8 mouse cellular contexts compared by ENCODE assay signal in the genomic region with DNA sequence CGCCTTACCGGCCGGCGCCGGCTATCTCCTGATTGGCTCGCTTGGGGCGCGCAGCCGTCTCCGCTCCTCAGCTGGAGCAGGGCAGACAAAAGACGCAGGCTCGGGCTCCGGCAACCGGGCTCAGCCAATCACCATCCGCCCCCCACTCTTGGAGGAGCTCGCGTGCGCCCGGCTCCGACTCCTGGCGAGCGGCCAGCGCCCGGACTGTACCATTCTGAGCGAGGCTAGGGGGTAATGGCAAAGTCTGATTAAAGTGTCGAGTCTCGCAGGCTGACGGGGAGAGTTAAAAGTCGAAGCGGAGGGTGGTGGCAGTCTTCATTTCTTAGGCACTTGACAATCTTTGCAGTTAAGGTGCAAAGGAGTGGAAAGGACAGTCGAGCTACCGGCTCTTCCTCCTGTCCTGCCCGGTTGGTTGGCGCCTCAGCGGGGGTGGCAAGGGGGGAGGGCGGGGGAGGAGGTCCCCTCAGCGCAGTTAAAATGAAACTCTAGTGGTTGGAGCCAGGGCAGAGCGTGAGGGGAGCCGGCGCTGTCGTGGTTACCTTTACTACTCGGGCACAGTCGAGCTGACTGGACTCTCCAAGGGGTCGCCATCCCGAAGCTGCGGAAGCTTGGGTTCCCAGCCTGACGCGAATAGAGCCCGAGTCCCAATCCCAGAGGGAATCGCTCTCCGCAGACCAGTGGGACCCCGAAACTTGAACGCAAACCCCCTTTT. TPM values are rescaled to one million over a fixed set of nuclear protein-coding genes. Genes with fewer than 3 reads are reported as not detected.
DNase-seq lines count a peak whose midpoint lies in the region; ATAC-seq lines count a peak whose summit lies in the region.

A gene (plus strand): TSS at position 479 of the 712 bp plus-strand sequence.

- H3K9ac ChIP-seq in hindbrain, embryonic 16.5 days (ENCODE audit: low read depth, low read length) = peak within 1 kb of the TSS; percentile 92

- H3K9me3 ChIP-seq in hindbrain, embryonic 16.5 days (ENCODE audit: control insufficient read depth, low read length) = no peaks in the 10 kb centered on the region

- H3K4me3 ChIP-seq in hindbrain, embryonic 16.5 days (ENCODE audit: low read length) = peak within 1 kb of the TSS; percentile 82
- H3K4me3 ChIP-seq in macrophage (ENCODE audit: inconsistent target) = peak within 1 kb of the TSS; percentile 94

- peak; percentile 94 for DNase-seq in WW6 (ENCODE audit: low read depth, low spot score)
- peak; percentile 97 to 98 for DNase-seq in cerebellum, postnatal 4 days (ENCODE audit: low spot score in 2 of 2)
- peak; percentile 98 for DNase-seq in gastrocnemius, adult 18-20 months (ENCODE audit: low spot score)
- peak; percentile 99 for DNase-seq in left cerebral cortex, adult 18-20 months (ENCODE audit: low spot score in 2 of 2)
- DNase-seq in right cerebral cortex, adult 18-20 months = peak; percentile 99
- peak; percentile 96 for DNase-seq in urinary bladder, postnatal 10 days (ENCODE audit: low spot score)

- H3K79me2 ChIP-seq in macrophage (ENCODE audit: inconsistent target) = no peaks in the 10 kb centered on the region

- no peaks in the 10 kb centered on the region for H3K36me3 ChIP-seq in hindbrain, embryonic 16.5 days (ENCODE audit: control insufficient read depth, insufficient read depth, low read length)
- no peaks in the 10 kb centered on the region for H3K36me3 ChIP-seq in macrophage (ENCODE audit: inconsistent target)

- under 1% methylated on average over 50 of the region's 53 CpGs for WGBS in hindbrain, embryonic 16.5 days
- 1% methylated on average over 50 of the region's 53 CpGs for WGBS in macrophage (ENCODE audit: missing documents)

- H3K27ac ChIP-seq in hindbrain, embryonic 16.5 days (ENCODE audit: low read depth, low read length) = peak within 1 kb of the TSS; percentile 99
- H3K27ac ChIP-seq in macrophage = peak within 1 kb of the TSS; percentile 87

- H3K4me2 ChIP-seq in hindbrain, embryonic 16.5 days (ENCODE audit: low read length) = peak within 1 kb of the TSS; percentile 73

- ATAC-seq in hindbrain, embryonic 16.5 days = peak; percentile 99

- H3K27me3 ChIP-seq in hindbrain, embryonic 16.5 days (replicated peaks; ENCODE audit: control insufficient read depth, insufficient read depth, low read length) = no peaks in the 10 kb centered on the region

- no peaks in the 10 kb centered on the region; the same call in 1 of the 2 replicates for H3K4me1 ChIP-seq in hindbrain, embryonic 16.5 days (ENCODE audit: control insufficient read depth, insufficient read depth, low read depth, low read length)

RNA-seq across cellular contexts. Expression of the gene that starts here (rescaled TPM):
- 1 to 10 TPM; 5.2 to 6.3 TPM for total RNA-seq in gastrocnemius, adult 18-20 months (2021)
- 47.4 and 57.2 TPM in 2 replicates for polyA plus RNA-seq in hindbrain, embryonic 16.5 days (2015; fragmentation: Nextera tagmentation; extraction: Ambion mirVana)
- total RNA-seq in left cerebral cortex, adult 18-20 months (2021) = 10 to 100 TPM; 36.2 to 38.8 TPM
- 1 to 10 TPM; 1.6 to 5.6 (median 2.6) TPM for total RNA-seq in macrophage (2018; cell fraction: chromatin; rRNA removed)
- total RNA-seq in macrophage (2018; cell fraction: cytosol; rRNA removed) = 1 to 10 TPM in 1 of 26 experiments, under 1 TPM in 25; 0.38 to 1.0 (median 0.61) TPM
- total RNA-seq in macrophage (2018; cell fraction: nucleus; rRNA removed) = 1 to 10 TPM in 25 of 26 experiments, under 1 TPM in 1; 0.75 to 5.6 (median 2.3) TPM
- 0.47 to 1.1 TPM (median 0.63 TPM) in 3 replicates for polyA plus RNA-seq in macrophage (2018)

Comparison
In these comparisons a context has a peak if more than half of its experiments do, and no peak if none do; other contexts are left out.
1. Peak in every context shown above with its lines: DNase-seq, ATAC-seq, H3K4me3 ChIP-seq and H3K27ac ChIP-seq.
2. RNA of the gene that starts here (total RNA-seq): 36.2 to 38.8 TPM in left cerebral cortex, adult 18-20 months; 5.2 to 6.3 TPM in gastrocnemius, adult 18-20 months; every median in the first group is over 4 times any median in the second.
3. RNA of the gene that starts here (polyA plus RNA-seq): 47.4 to 57.2 TPM in hindbrain, embryonic 16.5 days; 0.47 to 1.1 TPM in macrophage; every median in the first group is over 10 times any median in the second.